Mouse (Mus musculus) spleen, postnatal 4 days (tissue): ENCODE measurements at regions not wholly inside any gene's neighbourhood (a gene's known extent, or its start where the extent isn't known, plus 50 kb on each side); places are given as distances from the start of the nearest gene placed in this dataset.

Experiments used
- DNase-seq, 2 experiments: peaks; one replicate each; pipeline ENCODE4 v3.0.0; 2022; ENCODE audit warnings: low spot score in 2 of 2

DNA sequence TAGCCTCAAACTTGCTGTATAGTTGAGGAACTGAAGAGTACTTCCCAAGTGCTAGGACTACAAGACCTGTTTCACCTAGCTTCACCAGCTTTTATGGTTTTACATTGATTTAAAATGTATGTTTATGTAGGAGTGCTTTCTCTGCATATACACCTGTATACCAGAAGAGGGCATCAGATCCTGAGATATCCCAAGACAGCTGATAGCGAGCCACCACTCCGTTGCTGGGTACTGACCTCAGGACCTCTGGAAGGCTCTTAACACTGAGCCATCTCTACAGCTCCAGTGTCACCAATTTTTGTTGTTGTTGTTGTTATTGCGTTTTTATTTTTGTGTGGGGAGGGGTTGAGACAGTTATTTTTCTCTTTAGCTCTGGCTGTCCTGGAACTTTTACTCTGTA, 55.9 kb upstream of the Ddx3x start:
- DNase-seq: no peak

DNA sequence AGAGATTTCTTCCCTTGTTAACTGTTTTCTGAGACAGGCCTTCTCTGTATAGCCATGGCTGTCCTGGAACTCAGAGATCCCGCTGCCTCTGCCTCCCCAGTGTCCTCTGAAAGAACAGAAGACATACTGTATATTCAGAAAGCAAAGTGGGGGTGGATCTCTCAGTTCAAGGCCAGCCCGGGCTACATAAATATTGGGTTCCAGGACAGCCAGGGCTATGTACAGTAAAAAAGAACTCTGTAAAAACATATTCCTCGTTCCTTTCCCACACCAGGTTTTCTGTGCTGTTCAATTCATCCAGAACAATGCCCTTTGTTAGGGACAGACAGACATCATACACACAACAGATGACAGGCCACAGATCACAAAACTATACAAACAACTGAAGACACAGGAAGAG, 54.3 kb upstream of the Ddx3x start:
- DNase-seq: no peak

DNA sequence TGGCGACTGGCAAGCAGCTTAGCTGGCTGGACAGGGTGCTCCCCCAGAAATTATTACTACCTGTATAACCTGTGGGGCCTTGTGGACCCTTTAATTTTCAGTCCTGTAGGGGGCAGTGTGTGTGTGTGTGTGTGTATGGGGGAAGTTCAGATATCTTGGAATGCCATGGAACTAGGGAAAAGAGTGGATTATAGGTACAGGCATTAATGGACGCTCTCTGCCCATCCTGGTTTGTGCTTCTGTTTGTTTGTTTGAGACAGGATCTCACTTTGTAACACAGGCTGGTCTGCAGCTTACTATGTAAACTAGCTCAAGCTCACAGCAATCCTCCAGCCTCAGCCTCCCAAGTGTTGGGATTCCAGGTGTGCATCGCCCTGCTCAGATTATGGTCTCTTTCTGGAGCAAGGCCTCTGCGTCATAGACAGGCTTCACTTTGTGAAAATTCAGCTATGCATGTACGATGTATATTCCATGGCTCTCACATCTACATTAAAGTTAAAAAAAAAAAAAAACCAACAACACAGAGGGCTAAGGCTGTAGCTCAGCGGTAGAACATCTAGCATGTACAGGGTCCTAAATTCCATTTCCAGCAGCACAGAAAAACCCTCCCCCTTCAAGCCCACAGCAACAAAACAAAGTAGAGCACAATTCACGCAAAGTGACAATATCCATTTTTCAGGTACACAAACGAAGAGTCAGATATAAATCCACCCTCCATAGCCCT, 50.7 kb upstream of the Ddx3x start:
- DNase-seq: peak in 1 of 2 experiments; percentile 36

DNA sequence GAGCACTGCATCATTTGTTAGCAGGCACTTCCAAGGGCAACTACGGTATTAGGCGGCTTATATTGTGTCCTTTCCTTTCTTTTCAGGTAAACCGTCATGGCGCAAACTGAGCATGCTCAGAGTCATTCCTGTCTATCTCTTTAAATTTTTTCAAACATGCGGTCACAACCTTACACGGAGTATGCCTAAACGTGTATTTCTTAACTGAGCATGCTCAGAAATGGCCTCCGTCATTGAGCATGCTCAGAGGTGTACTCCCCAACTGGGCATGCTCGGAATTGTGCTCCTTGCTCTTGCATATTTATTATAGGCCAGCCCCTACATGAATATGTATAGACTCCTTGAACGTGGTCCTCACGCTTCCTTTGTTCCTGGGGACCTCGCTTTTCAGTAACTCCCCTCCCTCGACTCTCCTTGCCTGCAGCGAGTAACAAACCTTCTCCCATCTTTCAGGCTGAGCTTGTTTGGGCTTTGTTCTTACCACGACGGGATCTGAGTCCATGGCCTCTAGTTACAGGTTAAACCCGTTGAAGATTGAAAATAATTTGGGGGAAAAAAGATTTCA, 50.1 kb upstream of the Ddx3x start:
- peak; percentile 68 to 77 for DNase-seq
